Mouse (Mus musculus) ES-E14 (cell line): ENCODE measurements around the gene Rrbp1. TPM values are rescaled to one million over a fixed set of nuclear protein-coding genes. Genes with fewer than 3 reads are reported as not detected.

Experiments
- DNase-seq: peaks from one replicate; pipeline ENCODE4 v3.0.0-alpha.2; 2013; ENCODE audit warnings: low read depth, low spot score
- H3K27ac ChIP-seq: 2 replicates; pipeline ENCODE4 v1.5.1; 2012; ENCODE audit warnings: low read depth, mild to moderate bottlenecking, low read length, moderate library complexity, mixed read lengths; ENCODE audit not compliant: poor library complexity, insufficient read depth, severe bottlenecking
- H3K36me3 ChIP-seq: 2 replicates; pipeline ENCODE4 v1.6.1; 2012; ENCODE audit warnings: mild to moderate bottlenecking, low read length, moderate library complexity, mixed read lengths; ENCODE audit not compliant: control insufficient read depth, poor library complexity, insufficient read depth, severe bottlenecking
- H3K4me1 ChIP-seq, 2 experiments: fragments of 150-350 bp in 1 of 2; sonication (generic) in 1 of 2; 2 replicates each; pipeline ENCODE4 v1.6.1; 2012; ENCODE audit warnings: low read length in 2 of 2, mild to moderate bottlenecking in 1 of 2, mixed read lengths in 1 of 2; ENCODE audit not compliant: control insufficient read depth in 2 of 2, insufficient read depth in 2 of 2, poor library complexity in 1 of 2
- H3K4me3 ChIP-seq, 2 experiments: fragments of 150-350 bp in 1 of 2; sonication (generic) in 1 of 2; 2 replicates each; pipeline ENCODE4 v1.5.1; 2012; ENCODE audit warnings: low read length in 2 of 2, low read depth in 1 of 2, mild to moderate bottlenecking in 1 of 2, mixed read lengths in 1 of 2; ENCODE audit not compliant: insufficient read depth in 1 of 2, poor library complexity in 1 of 2, severe bottlenecking in 1 of 2
- H3K9ac ChIP-seq: 2 replicates; pipeline ENCODE4 v1.6.1; 2012; ENCODE audit warnings: low read depth, mild to moderate bottlenecking, low read length, mixed read lengths; ENCODE audit not compliant: poor library complexity, insufficient read depth, severe bottlenecking
- H3K9me3 ChIP-seq: fragments of 150-350 bp; sonication (generic); 2 replicates; pipeline ENCODE4 v1.6.1; 2012; ENCODE audit warnings: low read depth, mild to moderate bottlenecking, low read length; ENCODE audit not compliant: control insufficient read depth, insufficient read depth
- CHD2 ChIP-seq: IDR thresholded peaks from 2 replicates; pipeline ENCODE4 v1.6.1; 2014; ENCODE audit warnings: mild to moderate bottlenecking, low read depth, low read length, inconsistent platforms
- HCFC1 ChIP-seq: IDR thresholded peaks from 2 replicates; pipeline ENCODE4 v1.6.1; 2012; ENCODE audit warnings: low read length, inconsistent platforms, borderline replicate concordance; ENCODE audit not compliant: insufficient read depth
- MAFK ChIP-seq: IDR thresholded peaks from 2 replicates; pipeline ENCODE4 v1.6.1; 2014; ENCODE audit warnings: mild to moderate bottlenecking, low read depth, low read length, inconsistent platforms; ENCODE audit not compliant: insufficient read depth
- ZC3H11A ChIP-seq: IDR thresholded peaks from 2 replicates; pipeline ENCODE4 v1.6.1; 2012; ENCODE audit warnings: low read depth, mild to moderate bottlenecking, inconsistent platforms, low read length, borderline replicate concordance
- ZNF384 ChIP-seq: IDR thresholded peaks from 2 replicates; pipeline ENCODE4 v1.6.1; 2012; ENCODE audit warnings: low read depth, low read length, inconsistent platforms
- in situ Hi-C, 2 experiments: fragments of 600-800 bp; cut with MboI; formaldehyde crosslinking; loops; one replicate each; pipeline ENCODE4 v1.15.1; 2025; ENCODE audit warnings: low sequenced_read_pairs in 2 of 2, inconsistent platforms in 1 of 2; ENCODE audit not compliant: unreplicated experiment in 2 of 2
- total RNA-seq: library from RNA; depleted of rRNA; stranded (reverse); fragments of 300-350 nt; gene quantifications from 2 replicates; pipeline ENCODE4 v1.2.3, GENCODE M21; 2012

Rrbp1 gene
- total RNA-seq, 1 experiment = 251 TPM

DNA sequence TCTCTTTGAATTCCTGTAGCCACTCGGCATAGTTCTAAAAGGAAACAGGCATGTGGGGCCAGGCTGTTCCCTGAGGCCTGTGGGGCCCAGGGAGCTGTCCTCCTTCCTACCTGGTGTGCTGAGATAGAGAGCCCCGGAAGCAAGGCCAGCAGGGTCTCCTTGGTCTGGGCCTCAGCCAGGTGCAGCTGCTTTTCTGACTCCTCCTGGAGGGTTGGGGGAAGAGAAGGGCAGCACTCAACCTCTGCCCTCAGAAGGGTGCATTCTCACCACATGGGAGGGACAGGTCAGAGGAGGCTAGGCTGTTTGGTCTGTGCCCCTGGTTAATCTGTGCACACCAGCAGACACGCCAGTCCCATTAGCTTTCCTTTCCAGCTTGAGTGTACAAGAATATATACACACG is 56.1 kb downstream of the Rrbp1 start:
- DNase-seq = no peak
- in situ Hi-C loops = no loop called here
- peaks cover 62% of the 10 kb centered on the region for H3K36me3 ChIP-seq
- H3K27ac ChIP-seq = no peak overlapping the region
- no peaks in the 10 kb centered on the region for H3K9me3 ChIP-seq
- H3K9ac ChIP-seq = no peak overlapping the region
- TF ChIP-seq ZNF384 = no peak
- TF ChIP-seq MAFK = no peak
- TF ChIP-seq CHD2 = no peak
- no peak for TF ChIP-seq HCFC1
- TF ChIP-seq ZC3H11A = no peak
- H3K4me1 ChIP-seq = no peaks in the 10 kb centered on the region
- no peak overlapping the region for H3K4me3 ChIP-seq

DNA sequence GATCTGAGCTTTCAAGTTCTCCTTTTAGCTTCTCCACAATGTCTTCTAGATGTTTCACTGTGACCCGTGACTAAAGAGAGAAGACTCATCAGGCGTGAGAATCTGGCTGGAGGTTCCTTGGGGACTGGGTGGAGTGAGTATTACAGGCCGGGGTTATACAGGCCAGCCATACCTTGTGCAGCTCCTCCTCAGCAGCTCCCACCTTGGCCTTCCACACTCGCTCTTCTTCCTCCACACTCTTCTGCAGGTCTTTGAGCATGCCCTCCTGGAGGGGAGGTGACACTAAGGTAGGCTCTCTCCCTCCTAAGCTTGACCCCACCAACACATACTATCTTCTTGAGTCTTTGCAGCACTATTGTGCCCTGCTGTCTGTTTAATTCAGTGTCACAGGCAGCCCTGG is 57.1 kb downstream of the Rrbp1 start:
- Histone ChIP-seq H3K4me1 (no peaks in the 10 kb centered on the region), H3K36me3 (peaks cover 70% of the 10 kb centered on the region), H3K9ac (no peak overlapping the region), H3K4me3 (no peak overlapping the region), H3K9me3 (no peaks in the 10 kb centered on the region), H3K27ac (no peak overlapping the region)
- no peak for DNase-seq
- in situ Hi-C loops = no loop called here
- no peak for TF ChIP-seq ZC3H11A
- TF ChIP-seq CHD2 = no peak
- no peak for TF ChIP-seq ZNF384
- TF ChIP-seq MAFK = no peak
- no peak for TF ChIP-seq HCFC1

DNA sequence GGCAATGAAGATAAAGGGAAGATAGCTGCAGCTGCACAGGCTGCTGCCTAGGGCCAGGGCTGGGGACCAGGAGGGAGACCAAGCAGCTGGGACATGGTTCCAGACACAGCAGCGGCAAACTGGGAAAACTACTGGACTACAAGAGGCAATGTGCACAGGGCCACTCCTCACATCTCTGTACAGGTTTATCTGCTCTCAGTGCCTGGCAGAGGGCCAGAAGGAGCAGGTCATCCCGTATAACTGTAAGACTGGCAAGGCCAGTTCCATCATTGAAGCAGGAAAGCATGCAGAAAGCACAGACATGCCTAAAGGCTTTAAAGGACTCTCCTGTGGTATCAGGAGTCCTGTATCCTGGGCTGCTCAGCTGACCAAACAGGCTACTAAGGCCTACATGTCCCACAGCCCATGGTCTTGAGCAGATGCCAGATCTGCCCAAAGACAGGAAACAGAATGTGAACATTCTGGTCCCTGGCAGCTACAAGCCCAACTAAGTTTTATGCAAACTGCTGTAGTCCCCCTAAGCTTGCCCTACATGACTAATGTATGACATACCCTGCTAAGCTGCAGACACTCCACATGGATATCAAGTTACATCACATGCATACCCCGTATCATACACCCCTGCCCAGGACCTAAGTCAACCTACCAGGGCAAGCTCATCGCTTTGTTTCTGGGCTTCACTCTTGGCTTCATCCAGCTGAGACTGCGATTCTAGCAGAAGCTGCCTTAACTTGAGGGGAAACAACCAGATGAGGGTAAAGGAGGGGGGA is 59.3 kb downstream of the Rrbp1 start:
- TF ChIP-seq ZC3H11A (no peak), CHD2 (no peak), HCFC1 (no peak), ZNF384 (no peak), MAFK (no peak)
- in situ Hi-C loops = no loop called here
- H3K27ac ChIP-seq = no peak overlapping the region
- H3K4me3 ChIP-seq = no peak overlapping the region
- no peak for DNase-seq
- no peaks in the 10 kb centered on the region for H3K9me3 ChIP-seq
- H3K36me3 ChIP-seq = peaks cover 79% of the 10 kb centered on the region
- no peak overlapping the region for H3K9ac ChIP-seq
- H3K4me1 ChIP-seq = peaks cover 0 to 6% of the 10 kb centered on the region in 2 experiments; a peak in 2 of 4 replicates

DNA sequence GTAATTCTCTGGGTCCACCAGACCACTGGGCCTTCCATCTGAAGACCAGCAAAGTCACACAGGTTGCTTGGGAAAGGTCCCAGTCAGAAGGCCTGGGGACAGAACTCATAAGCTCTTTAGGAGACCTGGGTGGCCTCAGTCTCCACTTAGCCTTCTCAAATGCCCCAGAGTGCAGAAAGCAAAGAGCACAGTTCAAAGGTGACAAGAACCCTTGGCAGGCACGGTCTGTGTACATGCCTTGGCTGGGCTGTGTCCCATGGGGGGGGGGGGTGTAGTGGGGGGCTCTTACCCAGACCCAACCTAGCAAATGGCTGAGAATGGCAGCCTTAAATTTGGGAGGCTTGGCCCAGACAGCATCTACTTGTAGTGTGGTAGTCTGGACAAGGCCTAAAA is 60.0 kb downstream of the Rrbp1 start:
- Histone ChIP-seq H3K9me3 (no peaks in the 10 kb centered on the region), H3K4me1 (peaks cover 0 to 6% of the 10 kb centered on the region in 2 experiments; a peak in 2 of 4 replicates), H3K4me3 (no peak overlapping the region), H3K27ac (no peak overlapping the region), H3K36me3 (peaks cover 76% of the 10 kb centered on the region), H3K9ac (no peak overlapping the region)
- in situ Hi-C loops = no loop called here
- TF ChIP-seq ZNF384 = no peak
- TF ChIP-seq HCFC1 = no peak
- no peak for TF ChIP-seq ZC3H11A
- no peak for TF ChIP-seq CHD2
- no peak for TF ChIP-seq MAFK
- DNase-seq = no peak
